Mouse (Mus musculus): ENCODE data around the gene Gngt2. TPM values are rescaled to one million over a fixed set of nuclear protein-coding genes. Genes with fewer than 3 reads are reported as not detected.

Gene Gngt2
- polyA plus RNA-seq, 1 experiment from 2014 or later = 21.1 TPM

- Histone ChIP-seq H3K9ac (ENCODE audit: low read depth, low read length) (no peak overlapping the region), H3K4me2 (ENCODE audit: low read depth, low read length) (no peak overlapping the region), H3K27ac (ENCODE audit: low read length) (no peak overlapping the region), H3K27me3 (ENCODE audit: control insufficient read depth, insufficient read depth, low read depth, low read length) (no peaks in the 10 kb centered on the region), H3K4me3 (ENCODE audit: low read depth, low read length) (no peak overlapping the region), H3K36me3 (ENCODE audit: control insufficient read depth, insufficient read depth) (no peaks in the 10 kb centered on the region), H3K4me1 (ENCODE audit: control insufficient read depth, low read depth, low read length) (no peaks in the 10 kb centered on the region), H3K9me3 (replicated peaks; ENCODE audit: control insufficient read depth, low read length) (no peaks in the 10 kb centered on the region)
- 69% methylated on average over 2 of the region's 2 CpGs for WGBS (ENCODE audit: insufficient replicate concordance)
- ATAC-seq (ENCODE audit: low read depth) = no peak
Observed at GRCm38 (mm10) chr11:95890462-95891051, 53.5 kb downstream of the Gngt2 start.

Other genes starting within 250 kb of the Gngt2 start
- 2.2 and 2.3 TPM in 2 replicates for gene Ngfr, start 249.5 kb upstream of the Gngt2 start, polyA plus RNA-seq (2015; fragmentation: Nextera tagmentation; extraction: Ambion mirVana)
- 126 and 130 TPM in 2 replicates for gene Phb, start 170.3 kb upstream of the Gngt2 start, polyA plus RNA-seq (2015; fragmentation: Nextera tagmentation; extraction: Ambion mirVana)
- 5.8 and 5.9 TPM in 2 replicates for gene Zfp652, start 124.5 kb upstream of the Gngt2 start, polyA plus RNA-seq (2015; fragmentation: Nextera tagmentation; extraction: Ambion mirVana)
- gene B130006D01Rik, start 113.6 kb upstream of the Gngt2 start, polyA plus RNA-seq (2015; fragmentation: Nextera tagmentation; extraction: Ambion mirVana) = 0.30 and 0.33 TPM in 2 replicates
- 6.5 and 7.7 TPM in 2 replicates for gene Phospho1, start 12.7 kb upstream of the Gngt2 start, polyA plus RNA-seq (2015; fragmentation: Nextera tagmentation; extraction: Ambion mirVana)
- gene Abi3, start 5.3 kb downstream of the Gngt2 start, polyA plus RNA-seq (2015; fragmentation: Nextera tagmentation; extraction: Ambion mirVana) = 5.3 and 7.6 TPM in 2 replicates
- 0.08 and 0.50 TPM in 2 replicates for gene B4galnt2, start 77.7 kb downstream of the Gngt2 start, polyA plus RNA-seq (2015; fragmentation: Nextera tagmentation; extraction: Ambion mirVana)
- 10.4 and 10.8 TPM in 2 replicates for gene Igf2bp1, start 168.7 kb downstream of the Gngt2 start, polyA plus RNA-seq (2015; fragmentation: Nextera tagmentation; extraction: Ambion mirVana)
- 0.25 TPM in 1 of 2 replicates, not detected in the other for gene Gip, start 187.3 kb downstream of the Gngt2 start, polyA plus RNA-seq (2015; fragmentation: Nextera tagmentation; extraction: Ambion mirVana)
- 47.5 and 54.4 TPM in 2 replicates for gene Snf8, start 197.7 kb downstream of the Gngt2 start, polyA plus RNA-seq (2015; fragmentation: Nextera tagmentation; extraction: Ambion mirVana)
- gene Ube2z, start 228.2 kb downstream of the Gngt2 start, polyA plus RNA-seq (2015; fragmentation: Nextera tagmentation; extraction: Ambion mirVana) = 13.2 TPM in 2 replicates
- 471 and 479 TPM in 2 replicates for gene Atp5g1, start 238.5 kb downstream of the Gngt2 start, polyA plus RNA-seq (2015; fragmentation: Nextera tagmentation; extraction: Ambion mirVana)